Mouse (Mus musculus) thymus, postnatal 4 days (tissue): Measurements from ENCODE around the gene Lpin2.

Experiments used
- DNase-seq: peaks from one replicate; pipeline ENCODE4 v3.0.0; 2021

Lpin2 gene

DNA sequence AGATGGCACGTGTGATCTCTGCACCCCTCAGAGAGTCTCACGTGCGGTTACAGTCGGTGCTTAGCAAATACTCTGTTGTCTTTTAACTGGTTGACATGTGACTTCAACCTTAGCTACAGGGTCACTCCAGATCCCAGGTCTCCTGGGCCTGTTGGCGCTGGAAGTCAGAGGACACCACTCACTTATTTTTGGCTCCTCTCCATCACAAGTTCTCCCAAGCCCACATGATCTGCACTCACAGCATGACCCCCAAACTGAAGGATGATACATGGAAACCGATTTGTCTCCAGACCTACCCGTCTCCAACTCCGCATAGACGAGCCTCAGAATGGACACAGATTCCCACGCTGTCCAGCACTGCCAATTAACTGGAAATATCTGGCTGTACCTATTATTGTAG lies 85.8 kb downstream of the Lpin2 start:
- DNase-seq: no peak

DNA sequence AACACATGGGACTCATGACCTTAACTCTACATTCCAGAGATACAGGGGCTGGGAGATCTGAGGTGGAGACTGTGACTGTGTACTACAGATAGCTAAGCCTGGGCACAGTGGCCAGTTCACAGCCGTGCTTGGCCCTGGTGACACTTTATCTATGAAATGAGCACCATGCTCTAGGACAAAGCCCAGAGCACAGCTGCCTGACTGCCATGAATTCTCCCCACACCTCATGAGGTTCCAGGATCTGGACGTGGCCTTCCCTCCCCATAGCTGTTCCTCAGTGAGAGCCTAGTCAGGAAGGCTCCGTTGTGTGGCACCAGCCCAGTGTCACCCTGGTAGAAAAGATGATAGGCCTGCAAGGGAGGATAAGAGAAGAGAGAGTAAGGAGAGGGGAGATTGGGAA lies 86.2 kb downstream of the Lpin2 start:
- no peak for DNase-seq

DNA sequence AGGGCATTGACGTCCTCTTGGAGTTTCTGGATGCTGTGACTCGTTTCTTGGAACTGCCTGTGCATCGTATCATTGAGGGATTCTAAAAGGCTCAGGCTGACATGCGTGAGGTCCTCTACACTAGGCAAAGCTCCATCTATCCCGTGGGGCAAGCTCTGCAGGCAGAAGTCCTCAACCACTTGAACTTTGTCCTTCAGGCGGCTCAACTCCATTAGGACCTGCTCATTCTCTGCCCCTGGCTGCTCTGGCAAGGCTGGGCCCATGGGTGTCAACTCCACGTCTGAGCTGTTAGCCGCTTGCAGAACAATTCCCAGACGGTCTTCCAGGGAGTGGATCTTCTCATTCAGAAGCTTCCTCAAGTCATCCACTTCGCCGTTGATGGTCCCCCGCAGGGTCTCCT lies 91.5 kb downstream of the Lpin2 start:
- no peak for DNase-seq

DNA sequence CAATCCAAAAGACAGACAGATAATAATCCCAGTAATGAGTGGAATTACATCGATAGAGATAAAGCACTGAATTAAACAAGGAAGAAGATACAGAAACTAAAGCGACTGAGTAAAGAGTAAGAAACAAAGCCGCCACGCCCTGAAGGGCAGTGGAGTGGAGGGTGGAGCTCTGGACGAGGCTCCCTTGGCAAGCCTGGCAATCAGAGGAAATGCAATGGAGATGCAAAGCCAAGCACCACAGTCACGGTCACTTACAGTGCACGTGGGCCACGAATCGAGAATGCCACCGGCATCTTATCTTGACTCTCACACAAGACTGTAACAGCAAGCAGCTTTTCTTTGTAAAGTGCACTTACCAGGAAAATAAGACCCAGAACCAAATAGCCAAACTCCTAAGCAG lies 94.4 kb downstream of the Lpin2 start:
- DNase-seq: no peak

DNA sequence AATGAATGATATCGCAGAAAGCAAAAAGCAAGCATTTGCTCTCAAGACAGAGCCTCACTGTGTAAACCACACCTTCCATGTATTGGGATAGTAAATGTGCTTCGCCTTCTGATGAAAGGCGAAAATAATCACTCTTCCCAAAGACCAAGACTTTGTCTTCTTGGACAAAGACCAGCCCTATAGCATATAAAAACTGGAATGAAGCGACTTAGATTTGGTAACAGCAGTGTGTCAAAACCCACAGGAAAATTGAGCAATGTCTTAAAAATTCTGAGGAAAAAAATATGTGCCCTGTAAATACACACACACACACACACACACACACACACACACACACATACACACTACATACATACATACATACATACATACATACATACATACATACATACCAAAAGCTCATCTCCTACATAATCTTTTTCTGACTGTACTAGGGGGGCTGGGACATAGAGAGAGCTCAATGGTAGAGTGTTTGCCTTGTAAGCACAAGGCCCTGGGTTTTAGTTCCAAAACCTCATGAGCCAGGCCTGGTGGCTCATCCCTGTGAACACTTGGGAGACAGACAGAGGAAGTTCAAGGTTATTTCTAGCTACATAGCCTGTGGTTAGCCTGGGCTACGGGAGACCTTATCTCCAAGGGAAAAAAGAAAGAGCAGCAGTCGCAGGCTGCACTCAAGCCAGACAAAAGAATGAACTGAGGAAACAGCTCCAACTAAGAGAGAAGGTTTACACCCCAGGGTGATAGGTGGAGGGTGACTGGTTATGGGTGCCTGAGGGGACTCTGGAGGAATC lies 95.5 kb downstream of the Lpin2 start:
- DNase-seq: no peak

DNA sequence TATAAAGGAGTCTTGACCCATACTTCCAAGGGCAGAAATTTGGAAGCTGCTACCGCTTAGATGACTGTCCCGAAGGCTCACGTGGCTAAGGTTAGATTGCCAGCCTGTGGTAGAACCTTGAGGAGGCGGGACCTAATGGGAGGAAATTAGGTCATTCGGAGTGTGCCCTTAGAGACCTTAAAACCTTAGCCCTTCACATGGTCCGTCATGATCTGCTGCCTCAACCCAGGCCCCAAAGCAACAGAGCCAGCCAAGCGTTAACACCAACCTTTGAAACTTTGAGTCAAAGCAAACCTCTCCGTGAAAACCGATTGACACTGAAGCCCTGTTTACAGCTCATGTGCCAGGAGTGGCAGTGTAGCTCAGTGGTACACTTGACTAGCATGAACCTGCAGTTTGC lies 100.4 kb downstream of the Lpin2 start:
- DNase-seq: no peak

DNA sequence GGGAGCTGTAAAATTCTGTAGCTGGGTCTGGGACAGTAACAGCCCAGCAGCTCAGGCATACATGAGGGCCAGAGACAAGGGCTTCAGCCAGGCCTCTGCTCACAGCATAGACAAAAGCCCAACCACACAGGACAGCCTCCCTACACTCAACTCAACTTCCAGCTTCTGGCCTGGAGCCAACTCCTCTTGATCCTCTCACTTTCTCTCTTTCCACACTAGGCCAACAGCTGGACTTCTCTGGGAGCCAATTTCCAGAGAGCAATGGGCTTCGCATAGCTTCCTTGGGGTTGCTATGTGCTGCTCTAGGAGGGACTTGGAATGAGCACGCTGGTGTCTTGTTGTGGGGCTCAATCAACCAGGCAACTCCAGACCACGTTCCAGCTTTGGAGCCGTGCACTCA lies 100.9 kb downstream of the Lpin2 start:
- DNase-seq: no peak

DNA sequence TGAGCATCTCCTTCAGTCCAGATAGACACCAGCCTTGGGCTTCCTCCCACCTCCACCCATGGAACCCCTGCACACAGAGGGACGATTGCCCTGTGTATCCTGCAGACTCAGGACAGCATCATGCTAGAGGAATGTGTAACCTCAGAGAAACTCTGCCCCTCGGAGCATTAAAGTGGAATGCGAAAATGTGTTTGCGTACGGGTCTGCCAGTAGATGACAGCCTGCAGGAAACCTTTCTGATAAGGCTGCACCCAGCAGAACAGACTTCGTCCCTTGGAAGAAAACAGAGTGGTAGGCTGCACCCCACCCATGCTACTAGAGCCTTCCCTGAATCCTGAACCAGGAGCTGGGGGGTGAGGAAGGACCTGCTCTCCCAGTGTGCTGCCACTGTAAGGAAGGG lies 102.5 kb downstream of the Lpin2 start:
- DNase-seq: no peak

DNA sequence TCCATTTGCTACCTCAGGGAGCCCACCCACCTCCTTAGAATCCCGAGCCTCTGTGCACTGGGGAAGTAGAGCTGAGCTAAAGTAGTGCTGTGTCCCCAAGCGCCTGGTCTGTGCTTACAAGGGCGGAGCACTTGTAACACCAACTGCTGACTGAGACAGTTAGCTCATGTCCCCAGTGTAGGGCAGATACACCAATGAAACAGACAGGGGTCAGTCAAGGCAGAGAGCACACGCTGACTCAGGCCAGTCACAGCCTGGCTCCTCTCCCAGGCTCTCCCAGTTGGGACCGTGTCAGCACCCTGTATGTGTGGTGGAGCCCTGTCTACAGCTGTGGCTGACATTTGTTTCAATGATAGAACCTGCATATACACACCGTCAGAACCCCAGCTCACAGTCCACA lies 103.6 kb downstream of the Lpin2 start:
- no peak for DNase-seq

DNA sequence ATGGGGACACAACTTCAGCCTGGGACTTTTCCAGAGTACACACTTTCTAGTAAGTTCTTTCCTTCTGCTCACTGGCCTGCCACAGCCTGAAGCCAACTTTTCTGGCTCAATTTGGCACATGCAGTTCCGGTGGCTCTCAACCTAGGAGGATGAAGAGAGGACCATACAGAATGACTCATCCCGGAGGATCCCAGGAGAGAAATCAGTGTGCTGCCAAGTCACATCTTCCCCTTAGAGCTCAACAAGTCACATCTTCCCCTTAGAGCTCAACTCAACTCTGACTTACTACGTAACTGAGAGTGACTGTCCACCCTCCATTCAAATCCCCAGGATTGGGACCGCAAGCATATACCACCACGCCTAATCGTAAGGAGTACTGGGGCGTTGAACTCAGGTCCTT lies 105.2 kb downstream of the Lpin2 start:
- DNase-seq: no peak

DNA sequence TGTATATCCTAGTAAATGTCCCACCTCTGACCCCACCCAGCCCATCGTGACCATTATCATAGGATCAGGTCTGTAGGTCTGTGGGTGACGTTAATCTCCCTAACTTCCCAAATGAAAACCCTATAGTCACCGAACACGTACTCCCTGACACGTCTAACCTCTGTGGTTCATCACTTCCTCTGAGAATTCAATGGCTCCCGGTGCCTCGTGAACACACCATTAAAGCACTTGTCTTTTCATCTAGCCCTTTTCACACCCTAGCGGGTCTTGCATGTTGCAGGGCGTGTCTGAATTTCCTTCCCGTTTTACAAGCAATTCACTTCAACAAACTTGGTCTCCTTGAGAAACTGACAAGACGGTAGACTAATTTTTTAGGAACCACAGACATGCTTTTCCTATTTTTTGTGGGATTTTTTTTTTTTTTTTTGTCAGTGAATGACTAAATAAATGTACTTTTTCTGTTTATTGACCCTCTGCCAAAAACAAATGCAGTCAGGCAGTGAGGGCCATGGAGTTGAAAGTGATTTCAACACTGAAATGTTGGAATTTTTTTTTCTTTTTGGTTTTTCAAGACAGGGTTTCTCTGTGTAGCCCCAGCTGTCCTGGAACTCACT lies 105.9 kb downstream of the Lpin2 start:
- no peak for DNase-seq

DNA sequence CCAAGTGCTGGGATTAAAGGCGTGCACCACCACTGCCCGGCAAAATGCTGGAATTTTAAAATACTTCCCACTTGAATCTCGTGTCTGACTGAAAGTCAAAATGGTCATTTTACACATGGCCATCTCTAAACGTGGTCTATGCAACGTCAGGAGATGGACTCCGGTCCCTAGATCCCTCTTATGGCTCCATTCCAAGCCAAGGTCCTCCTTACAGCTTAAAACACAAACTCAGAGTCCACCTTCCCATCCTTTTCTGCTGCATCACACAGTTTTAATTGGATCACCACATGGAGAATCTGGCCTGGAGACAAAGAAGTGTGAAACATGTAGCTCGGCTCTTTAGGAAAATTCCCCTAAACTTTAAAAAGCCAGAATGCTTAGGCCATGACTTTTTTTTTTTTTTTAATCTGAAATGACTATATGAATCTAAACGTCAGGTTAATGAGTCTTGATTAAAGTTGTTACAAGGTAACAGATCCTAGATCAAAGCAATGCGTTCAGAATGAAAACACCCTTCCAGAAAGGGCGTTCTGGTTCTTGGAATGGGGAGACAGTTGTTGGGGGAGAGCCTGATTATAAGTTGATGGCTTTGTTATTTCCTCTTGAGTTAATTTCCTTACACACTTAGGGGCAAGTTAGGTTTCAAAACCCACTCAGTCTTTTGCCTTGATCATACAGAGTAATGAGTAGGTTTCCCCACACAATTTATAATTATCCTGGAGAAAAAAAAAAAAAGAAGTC lies 106.6 kb downstream of the Lpin2 start:
- DNase-seq: no peak

DNA sequence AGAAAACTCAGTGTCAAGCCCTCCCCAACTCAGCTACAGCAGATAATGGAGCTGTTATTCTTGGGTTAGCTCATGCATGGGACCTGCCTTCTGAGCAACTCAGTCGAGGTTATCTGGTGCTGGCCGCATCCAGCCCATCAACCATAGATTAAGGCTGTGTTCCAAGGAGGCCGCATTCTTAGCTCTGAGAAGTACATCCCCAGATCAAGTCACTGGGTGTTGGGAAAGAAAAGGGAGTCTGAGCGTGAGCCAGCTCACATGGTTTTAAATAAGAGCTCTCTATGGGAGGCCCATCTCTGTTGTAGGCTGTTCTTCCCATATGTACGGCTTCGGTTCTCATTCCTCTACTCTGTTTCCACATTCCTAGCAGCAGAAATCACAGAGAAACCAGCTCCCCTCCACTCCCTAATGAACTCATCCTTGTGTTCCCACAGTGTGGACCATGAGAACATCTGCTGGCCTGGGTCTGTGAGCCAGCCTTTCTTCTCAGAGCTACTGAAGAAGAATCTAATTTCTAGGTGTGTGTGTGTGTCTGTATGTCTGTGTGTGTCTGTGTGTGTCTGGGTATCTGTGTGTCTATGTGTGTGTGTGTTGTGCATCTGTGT lies 107.3 kb downstream of the Lpin2 start:
- no peak for DNase-seq

DNA sequence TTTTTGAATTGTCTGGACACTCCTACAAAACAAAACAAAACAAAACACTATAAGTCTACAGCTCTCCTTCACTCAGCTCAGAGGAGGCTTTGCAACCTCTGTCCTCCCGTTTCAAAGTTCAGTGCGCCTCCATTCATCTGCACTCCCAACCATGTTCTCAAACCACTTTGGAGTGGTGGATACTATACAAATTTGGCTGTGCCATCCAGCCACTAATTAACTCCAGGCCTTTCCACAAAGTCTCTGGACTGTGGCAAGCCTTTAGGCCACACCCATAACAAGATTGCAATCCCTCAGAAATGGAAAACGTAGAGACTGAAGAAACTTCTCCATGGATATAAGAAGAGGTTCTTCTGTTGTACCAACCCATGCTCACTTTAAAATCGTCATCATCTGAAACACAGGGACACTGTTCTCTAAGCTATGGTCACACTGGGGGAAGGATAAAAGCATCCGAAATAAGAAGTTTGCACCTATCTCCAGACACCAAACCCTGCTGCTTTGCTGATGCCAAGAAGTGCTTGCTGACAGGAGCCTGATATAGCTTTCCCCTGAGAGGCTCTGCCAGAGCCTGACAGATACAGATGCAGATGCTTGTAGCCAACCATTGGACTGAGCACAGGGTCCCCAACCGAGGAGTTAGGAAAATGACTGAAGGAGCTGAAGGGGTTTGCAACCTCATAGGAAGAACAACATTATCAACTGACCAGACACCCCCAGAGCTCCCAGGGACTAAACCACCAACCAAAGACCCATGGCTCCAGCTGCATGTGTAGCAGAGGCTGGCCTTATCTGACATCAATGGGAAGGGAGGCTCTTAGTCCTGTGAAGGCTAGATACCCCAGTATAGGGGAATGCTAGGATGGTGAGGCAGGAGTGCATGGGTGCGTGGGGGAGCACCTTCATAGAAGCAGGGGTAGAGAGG lies 108.4 kb downstream of the Lpin2 start:
- no peak for DNase-seq

DNA sequence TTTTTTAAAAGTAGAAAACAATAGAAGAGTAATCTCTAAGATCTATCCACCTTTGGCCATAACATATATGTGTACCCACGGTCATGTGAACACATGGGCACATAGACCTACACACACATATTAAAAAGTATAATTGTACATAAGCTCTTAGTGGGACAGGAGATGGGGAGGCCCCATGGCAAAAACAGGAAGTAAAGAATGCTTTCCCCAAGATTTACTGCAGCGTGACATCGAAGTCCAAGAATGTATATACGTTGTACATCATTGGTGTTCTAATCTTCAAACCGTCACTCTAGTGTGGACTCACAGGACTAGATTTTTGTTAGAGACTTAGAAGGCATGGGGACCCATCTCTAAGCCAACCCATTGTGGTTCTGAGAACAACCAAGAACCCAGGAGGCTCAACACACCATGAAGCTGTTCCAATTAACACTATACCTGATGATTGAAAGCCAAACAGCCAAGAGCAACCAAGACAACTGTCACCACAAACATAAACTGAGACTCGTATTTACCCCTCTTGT lies 109.6 kb downstream of the Lpin2 start:
- no peak for DNase-seq

DNA sequence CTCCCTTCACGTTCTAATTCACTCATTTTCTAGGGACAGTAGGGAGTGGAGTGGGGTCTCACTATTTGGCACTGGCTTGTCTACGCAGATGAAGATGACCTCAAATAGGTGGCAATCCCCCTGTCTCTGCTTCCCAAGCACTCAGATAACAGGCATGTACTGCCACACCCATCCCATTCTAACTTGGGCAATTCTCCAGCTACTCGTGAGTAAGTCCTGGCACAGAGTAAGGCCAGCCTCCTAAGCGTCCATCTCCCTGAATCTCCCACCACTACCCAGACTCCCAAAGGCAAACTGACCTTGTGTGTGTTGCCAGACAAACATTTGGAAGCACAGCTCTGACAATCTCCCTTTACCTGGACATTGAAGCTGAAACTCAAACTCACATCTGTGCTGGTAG lies 110.5 kb downstream of the Lpin2 start:
- DNase-seq: no peak

DNA sequence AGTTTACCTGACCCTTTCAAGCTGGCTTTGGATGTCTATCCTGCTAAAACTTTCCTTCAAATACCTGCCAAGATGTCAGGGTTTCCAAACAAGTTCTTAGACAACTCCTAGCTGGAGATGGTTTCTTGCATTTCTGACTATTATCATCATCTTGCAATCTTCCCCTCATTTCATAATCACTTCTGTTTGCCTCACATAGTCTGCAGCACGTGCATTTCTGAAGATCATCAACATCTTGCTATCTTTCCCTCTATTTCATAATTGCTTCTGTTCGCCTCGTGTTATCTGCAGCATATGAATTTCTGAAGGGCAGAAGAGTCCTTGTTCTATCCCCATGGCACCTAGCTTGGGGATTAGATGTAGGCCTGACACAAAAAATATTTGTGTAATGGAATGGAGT lies 112.2 kb downstream of the Lpin2 start:
- no peak for DNase-seq
